Mouse (Mus musculus) cerebellum, adult 2 months (tissue): ENCODE results near the gene Zp1.

ENCODE experiments used
- CTCF ChIP-seq: fragments of 200-500 bp; IDR thresholded peaks from 2 replicates; pipeline ENCODE4 v1.5.1; 2011; ENCODE audit warnings: low read depth, mild to moderate bottlenecking, control low read depth, low read length, moderate library complexity, borderline replicate concordance; ENCODE audit not compliant: insufficient read depth
- POLR2A ChIP-seq: fragments of 200-500 bp; IDR thresholded peaks from 2 replicates; pipeline ENCODE4 v1.6.1; 2011; ENCODE audit warnings: low read length, control low read depth, borderline replicate concordance; ENCODE audit not compliant: insufficient read depth

DNA sequence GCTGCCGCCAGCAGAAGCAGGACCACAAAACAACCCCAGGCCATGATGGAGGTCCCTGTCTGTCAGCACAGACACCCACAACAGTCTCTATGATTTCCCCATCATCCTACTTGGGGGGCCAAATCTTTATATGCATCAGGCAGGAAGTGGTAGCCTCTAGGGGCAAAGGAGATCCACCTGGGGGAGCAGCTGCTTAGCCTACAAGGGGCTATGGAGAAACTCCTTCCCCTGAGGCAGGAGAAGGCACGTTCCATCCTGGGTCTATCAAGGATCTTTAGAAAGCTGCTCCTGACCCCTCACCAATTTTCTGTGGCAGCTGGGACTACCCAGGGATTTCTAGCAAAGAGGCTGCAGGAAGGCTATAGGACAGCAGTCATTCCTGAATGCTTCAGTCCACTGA lies at the start of gene Zp1:
- no peak for TF ChIP-seq CTCF
- TF ChIP-seq POLR2A, result no peak
